Mouse (Mus musculus) heart, postnatal 0 days (tissue): ENCODE data around the gene Aldh1l2. TPM values are rescaled to one million over a fixed set of nuclear protein-coding genes. Genes with fewer than 3 reads are reported as not detected.
A peak's percentile ranks its signal among the peaks of the same experiment; 100 is the strongest.

Experiments used
- ATAC-seq: fragments of 200-750 bp; cut with Nextera tagmentation; 2 replicates; pipeline ENCODE4 v1.8.0; 2017; ENCODE audit warnings: low read depth, moderate number of reproducible peaks, moderate library complexity; ENCODE audit not compliant: insufficient read depth
- DNase-seq: peaks from one replicate; pipeline ENCODE4 v3.0.0-alpha.2; 2016; ENCODE audit warnings: low spot score
- H3K27ac ChIP-seq: fragments of 300-500 bp; sonication (generic); 2 replicates; pipeline ENCODE4 v1.5.1; 2014; ENCODE audit warnings: low read depth, mild to moderate bottlenecking
- H3K27me3 ChIP-seq: fragments of 300-500 bp; sonication (generic); 2 replicates; pipeline ENCODE4 v1.6.1; 2014; ENCODE audit warnings: low read length, mixed read lengths; ENCODE audit not compliant: control insufficient read depth, insufficient read depth
- H3K36me3 ChIP-seq: fragments of 300-500 bp; sonication (generic); replicated peaks from 2 replicates; pipeline ENCODE4 v1.6.1; 2014; ENCODE audit warnings: low read length, mixed read lengths; ENCODE audit not compliant: control insufficient read depth, insufficient read depth
- H3K4me1 ChIP-seq: fragments of 300-500 bp; sonication (generic); 2 replicates; pipeline ENCODE4 v1.6.1; 2014; ENCODE audit warnings: antibody characterized with exemption; ENCODE audit not compliant: control insufficient read depth, insufficient read depth
- H3K4me2 ChIP-seq: fragments of 300-500 bp; sonication (generic); 2 replicates; pipeline ENCODE4 v1.6.1; 2014; ENCODE audit warnings: low read depth, mild to moderate bottlenecking, low read length, moderate library complexity
- H3K4me3 ChIP-seq: fragments of 300-500 bp; sonication (generic); 2 replicates; pipeline ENCODE4 v1.5.1; 2014; ENCODE audit warnings: low read depth, low read length
- H3K9ac ChIP-seq: fragments of 300-500 bp; sonication (generic); replicated peaks from 2 replicates; pipeline ENCODE4 v1.6.1; 2014; ENCODE audit warnings: low read depth, low read length, mixed read lengths
- H3K9me3 ChIP-seq: fragments of 300-500 bp; sonication (generic); replicated peaks from 2 replicates; pipeline ENCODE4 v1.6.1; 2016; ENCODE audit warnings: low read length; ENCODE audit not compliant: control insufficient read depth
- CTCF ChIP-seq: IDR thresholded peaks from 2 replicates; pipeline ENCODE4 v1.5.1; 2016; ENCODE audit warnings: antibody characterized with exemption, control low read depth, low read depth
- EP300 ChIP-seq: IDR thresholded peaks from 2 replicates; pipeline ENCODE4 v1.6.1; 2016; ENCODE audit warnings: antibody characterized with exemption, low read depth
- WGBS: fragments of 180-500 bp; shearing (Covaris S2); extraction: QIAGEN DNeasy Blood & Tissue Kit; methylation state at CpG from one replicate; pipeline ENCODE4 v1.1.7; 2014; 5-methylcytosine and 5-hydroxymethylcytosine counted together
- polyA plus RNA-seq: library from polyadenylated mRNA; unstranded; fragments of >200 nt; fragmentation: Nextera tagmentation; extraction: Ambion mirVana; gene quantifications from 2 replicates; pipeline ENCODE4 v1.2.1, GENCODE M21; 2015
- total RNA-seq: library from RNA; depleted of rRNA; stranded (reverse); fragments of >200 nt; gene quantifications from 2 replicates; pipeline ENCODE4 v1.2.3, GENCODE M21; 2014; ENCODE audit warnings: low replicate concordance

Gene Aldh1l2
- total and polyA plus RNA-seq, 2 experiments from 2014 or later = 4.6 to 16.2 TPM

DNA sequence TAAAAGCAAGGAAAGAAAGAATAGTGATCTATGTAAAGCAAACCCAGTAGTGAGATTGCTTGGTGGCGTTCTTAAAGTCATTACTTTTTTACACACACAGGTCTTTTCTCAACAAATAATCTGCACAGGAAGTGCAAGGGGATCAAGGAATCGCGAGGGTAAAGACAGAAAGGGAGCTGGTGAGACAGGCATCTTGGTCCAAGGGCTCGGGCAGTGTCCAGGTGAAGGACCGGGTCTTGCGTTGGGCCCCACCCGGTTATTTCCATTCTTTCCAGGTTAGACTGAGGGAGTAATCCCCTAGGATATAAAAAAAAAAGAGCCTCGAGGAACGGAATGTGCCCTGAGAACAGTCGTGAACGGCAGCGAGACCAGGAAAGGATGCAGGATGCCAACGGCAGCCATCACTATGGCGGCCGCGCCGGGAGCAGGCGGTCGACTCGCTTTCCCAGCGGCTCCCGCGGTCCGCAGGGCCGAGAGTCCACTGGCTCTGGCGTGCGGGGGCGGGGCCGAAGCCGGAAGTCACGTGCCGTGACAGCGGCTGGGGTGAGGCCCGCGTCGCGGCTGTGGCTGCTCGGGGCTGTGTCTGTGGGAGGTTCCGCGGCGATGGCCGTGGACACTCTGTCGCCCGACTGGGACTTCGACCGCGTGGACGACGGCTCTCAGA lies 9.6 kb upstream of the Aldh1l2 start, which contains the start of gene Washc4:
Gene Washc4 (plus strand): TSS at position 314 of the 664 bp plus-strand sequence.
- 3% methylated on average over 38 of the region's 49 CpGs for WGBS
- H3K9me3 ChIP-seq = no peaks in the 10 kb centered on the region

DNA sequence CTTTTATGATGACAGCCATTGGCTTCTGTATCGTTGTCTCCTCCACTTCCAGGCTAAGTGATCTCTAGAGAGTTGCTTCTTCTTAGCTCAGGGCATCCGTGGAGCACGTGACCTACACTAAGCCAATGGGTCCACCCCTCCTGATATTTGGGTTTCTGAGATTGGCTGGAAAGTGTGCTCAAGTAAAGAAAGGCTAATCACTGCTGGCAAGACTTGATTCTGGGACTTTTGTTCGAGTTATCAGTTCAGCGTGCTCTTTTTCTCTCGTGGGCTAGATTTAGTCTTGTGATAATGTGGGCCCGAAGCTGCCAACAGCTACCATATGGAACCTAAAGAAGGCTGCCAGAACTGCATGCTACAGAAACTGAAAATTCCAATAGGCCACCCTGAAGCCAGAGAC lies 8.3 kb upstream of the Aldh1l2 start:
- 85% methylated on average over 7 of the region's 7 CpGs for WGBS
- TF ChIP-seq CTCF (no peak), EP300 (no peak)
- Histone ChIP-seq H3K4me2 (no peak overlapping the region), H3K4me3 (no peak overlapping the region), H3K27me3 (no peaks in the 10 kb centered on the region), H3K9me3 (no peaks in the 10 kb centered on the region), H3K4me1 (peaks cover 12% of the 10 kb centered on the region; the same call in 1 of the 2 replicates), H3K9ac (no peak overlapping the region), H3K27ac (no peak overlapping the region), H3K36me3 (no peaks in the 10 kb centered on the region)
- DNase-seq (no peak), ATAC-seq (no peak)

More for the DNA sequence above, 9.6 kb upstream of the Aldh1l2 start, which contains the start of gene Washc4:
- TF ChIP-seq CTCF = no peak
- TF ChIP-seq EP300 = peak; percentile 49; the same call in 1 of the 2 replicates
- ATAC-seq (peak; percentile 99), DNase-seq (peak; percentile 86)
- peaks cover 12% of the 10 kb centered on the region; the same call in 1 of the 2 replicates for H3K4me1 ChIP-seq
- peak within 1 kb of the TSS; percentile 95 for H3K4me3 ChIP-seq
- H3K27ac ChIP-seq = peak within 1 kb of the TSS; percentile 86
- peak within 1 kb of the TSS; percentile 67 for H3K4me2 ChIP-seq
- peak within 1 kb of the TSS; percentile 83 for H3K9ac ChIP-seq
- no peaks in the 10 kb centered on the region for H3K27me3 ChIP-seq
- peaks cover 12% of the 10 kb centered on the region for H3K36me3 ChIP-seq

DNA sequence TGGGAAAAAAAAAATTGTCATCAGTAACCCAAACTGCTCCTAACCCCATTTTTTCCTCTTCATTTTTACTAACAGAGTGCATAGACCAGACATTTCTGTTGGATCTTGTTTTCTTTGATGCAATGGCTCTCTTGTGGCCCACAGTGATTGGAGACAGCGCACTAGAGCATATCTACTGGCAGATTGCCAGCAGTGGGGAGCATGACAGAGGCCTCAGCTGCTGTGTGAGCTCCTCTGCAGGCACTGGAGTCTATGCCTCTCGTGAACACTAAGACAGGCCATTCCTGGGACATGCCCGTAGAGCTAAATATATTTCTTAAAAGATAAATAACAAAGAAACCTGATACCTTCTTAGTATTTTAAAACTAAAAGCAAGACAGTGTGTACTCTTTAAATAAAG lies 6.2 kb upstream of the Aldh1l2 start:
- Histone ChIP-seq H3K27ac (no peak overlapping the region), H3K9ac (no peak overlapping the region), H3K4me2 (no peak overlapping the region), H3K4me1 (0 out of 2 replicates have a peak, but pooled peaks cover 7% of the 10 kb centered on the region), H3K4me3 (no peak overlapping the region), H3K27me3 (no peaks in the 10 kb centered on the region), H3K9me3 (no peaks in the 10 kb centered on the region), H3K36me3 (no peaks in the 10 kb centered on the region)
- WGBS = 12% methylated on average over 3 of the region's 3 CpGs
- ATAC-seq (no peak), DNase-seq (no peak)
- TF ChIP-seq CTCF = no peak
- TF ChIP-seq EP300 = no peak

DNA sequence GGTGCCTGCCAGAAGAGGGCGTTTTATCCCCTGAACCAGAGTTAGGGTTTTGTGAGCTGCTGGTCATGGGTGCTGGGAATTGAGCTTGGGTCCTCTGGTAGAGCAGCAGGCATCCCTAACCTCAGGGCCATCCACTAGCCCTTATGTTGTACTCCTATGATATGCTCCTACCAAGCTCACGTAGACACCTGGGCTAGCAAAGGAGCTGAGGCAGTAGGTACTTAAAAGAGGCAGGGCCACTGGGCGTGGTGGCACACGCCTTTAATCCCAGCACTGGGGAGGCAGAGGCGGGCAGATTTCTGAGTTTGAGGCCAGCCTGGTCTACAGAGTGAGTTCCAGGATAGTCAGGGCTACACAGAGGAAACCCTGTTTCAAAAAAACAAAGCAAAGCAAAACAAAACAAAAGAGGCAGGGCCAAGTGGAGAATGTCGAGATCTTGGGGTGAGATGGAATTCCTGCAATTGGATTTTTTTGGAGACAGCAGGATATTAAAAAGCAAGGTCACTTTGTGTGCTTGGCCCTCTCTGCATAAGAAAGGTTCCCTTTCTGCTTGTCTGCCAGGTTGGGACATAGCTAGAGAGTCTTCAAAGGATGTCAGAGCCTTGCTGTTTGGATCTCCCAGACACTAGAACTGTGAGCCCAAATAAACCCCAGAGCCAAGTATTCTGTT lies 5.5 kb upstream of the Aldh1l2 start:
- Histone ChIP-seq H3K9ac (no peak overlapping the region), H3K36me3 (no peaks in the 10 kb centered on the region), H3K27me3 (no peaks in the 10 kb centered on the region), H3K4me2 (no peak overlapping the region), H3K9me3 (no peaks in the 10 kb centered on the region), H3K4me1 (0 out of 2 replicates have a peak, but pooled peaks cover under 1% of the 10 kb centered on the region), H3K27ac (no peak overlapping the region), H3K4me3 (no peak overlapping the region)
- TF ChIP-seq CTCF = no peak
- no peak for TF ChIP-seq EP300
- 75% methylated on average over 6 of the region's 6 CpGs for WGBS
- ATAC-seq = no peak
- DNase-seq = no peak

DNA sequence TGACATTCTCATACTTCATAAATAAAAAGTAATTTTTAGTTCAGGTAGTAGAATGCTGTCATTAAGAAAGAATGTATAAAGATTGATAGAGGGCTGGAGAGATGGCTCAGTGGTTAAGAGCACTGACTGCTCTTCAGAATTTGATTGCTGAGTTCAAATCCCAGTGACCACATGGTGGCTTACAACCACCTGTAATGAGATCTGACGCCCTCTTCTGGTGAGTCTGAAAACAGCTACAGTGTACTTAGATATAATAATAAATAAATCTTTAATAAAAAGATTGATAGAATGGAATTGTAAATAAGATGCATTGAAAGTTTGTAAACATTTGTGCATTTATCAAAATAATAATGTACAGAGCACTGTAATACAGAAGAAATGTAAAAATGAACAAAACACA lies 2.5 kb upstream of the Aldh1l2 start:
- Histone ChIP-seq H3K4me3 (no peak overlapping the region), H3K4me1 (peaks cover 12% of the 10 kb centered on the region; the same call in 1 of the 2 replicates), H3K27me3 (no peaks in the 10 kb centered on the region), H3K36me3 (no peaks in the 10 kb centered on the region), H3K4me2 (no peak overlapping the region), H3K9me3 (no peaks in the 10 kb centered on the region), H3K27ac (no peak overlapping the region), H3K9ac (no peak overlapping the region)
- no peak for DNase-seq
- no peak for ATAC-seq
- no peak; the same call in 1 of the 2 replicates for TF ChIP-seq CTCF
- no peak for TF ChIP-seq EP300
- 10% methylated on average over 1 of the region's 1 CpGs for WGBS
